Comparison of ENCODE assay signal across 8 mouse cellular contexts in the genomic region with DNA sequence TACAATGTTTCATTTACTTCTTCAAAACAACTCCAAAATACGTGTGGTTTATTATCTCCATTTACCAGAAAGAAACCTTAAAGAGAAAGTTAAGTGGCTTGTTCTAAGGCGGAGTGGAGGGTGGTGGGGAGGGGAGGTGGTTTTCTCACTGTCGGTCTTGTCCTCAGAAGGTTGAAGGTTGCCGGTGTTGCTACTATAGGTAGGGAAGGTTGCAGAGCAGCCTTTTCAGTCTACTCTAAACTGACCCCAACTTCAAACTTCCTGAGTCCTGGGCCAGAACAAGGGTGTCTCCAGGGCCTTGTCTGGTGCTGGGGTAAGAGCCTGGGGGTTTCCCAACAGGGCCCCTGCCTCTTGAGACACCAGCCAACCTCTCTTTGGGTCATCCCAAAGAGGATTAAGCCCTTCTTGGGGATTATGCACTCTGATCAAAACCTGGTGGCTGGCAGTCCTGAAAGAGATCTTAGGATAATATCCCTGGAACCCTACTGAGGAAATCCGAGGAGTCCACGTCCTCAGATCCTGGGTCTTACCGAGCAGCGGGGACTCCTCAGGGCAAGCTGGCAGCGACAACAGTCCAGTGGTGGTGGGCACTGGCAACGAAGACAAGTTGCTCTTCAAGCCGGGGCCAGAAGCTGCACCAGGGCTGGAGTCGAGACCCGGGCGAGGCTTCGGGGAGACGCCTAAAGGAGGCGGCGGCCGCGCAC. TPM values are rescaled to one million over a fixed set of nuclear protein-coding genes. Genes with fewer than 3 reads are reported as not detected.
DNase-seq lines count a peak whose midpoint lies in the region; ATAC-seq and TF ChIP-seq lines count a peak whose summit lies in the region.

No protein-coding gene starts in this region.

- peak overlapping the region; percentile 92 for H3K27ac ChIP-seq in heart, adult 2 months
- peak overlapping the region; percentile 88 for H3K27ac ChIP-seq in forebrain, embryonic 12.5 days
- peak overlapping the region; percentile 97 for H3K27ac ChIP-seq in kidney, embryonic 15.5 days

- H3K4me3 ChIP-seq in heart, adult 2 months, result peak overlapping the region; percentile 58
- H3K4me3 ChIP-seq in forebrain, embryonic 12.5 days (replicated peaks), result peak overlapping the region; percentile 72
- H3K4me3 ChIP-seq in kidney, embryonic 15.5 days (replicated peaks), result peak overlapping the region; percentile 84
- peak overlapping the region; percentile 78 for H3K4me3 ChIP-seq in myocyte

- no peak for TF ChIP-seq CTCF in heart, adult 2 months (IDR thresholded peaks at IDR 0.05)

- no peaks in the 10 kb centered on the region for H3K9me3 ChIP-seq in forebrain, embryonic 12.5 days
- no peaks in the 10 kb centered on the region for H3K9me3 ChIP-seq in kidney, embryonic 15.5 days (replicated peaks)

- peak overlapping the region; percentile 84 for H3K4me2 ChIP-seq in forebrain, embryonic 12.5 days
- peak overlapping the region; percentile 67 for H3K4me2 ChIP-seq in kidney, embryonic 15.5 days
- H3K4me2 ChIP-seq in myocyte (ENCODE audit: low read depth), result peak overlapping the region; percentile 94

- H3K9ac ChIP-seq in heart, adult 2 months (ENCODE audit: low read depth, low read length), result peak overlapping the region; percentile 99
- peak overlapping the region; percentile 88 for H3K9ac ChIP-seq in forebrain, embryonic 12.5 days
- peak overlapping the region; percentile 91 for H3K9ac ChIP-seq in kidney, embryonic 15.5 days

- H3K27me3 ChIP-seq in heart, adult 2 months (ENCODE audit: control insufficient read depth, insufficient read depth, low read length), result no peaks in the 10 kb centered on the region
- no peaks in the 10 kb centered on the region for H3K27me3 ChIP-seq in forebrain, embryonic 12.5 days
- no peaks in the 10 kb centered on the region for H3K27me3 ChIP-seq in kidney, embryonic 15.5 days
- no peaks in the 10 kb centered on the region for H3K27me3 ChIP-seq in myocyte (ENCODE audit: control insufficient read depth, insufficient read depth, insufficient read length)

- peaks cover 10% of the 10 kb centered on the region for H3K36me3 ChIP-seq in heart, adult 2 months (ENCODE audit: control insufficient read depth, insufficient read depth, low read length)
- no peaks in the 10 kb centered on the region for H3K36me3 ChIP-seq in forebrain, embryonic 12.5 days (replicated peaks)
- no peaks in the 10 kb centered on the region for H3K36me3 ChIP-seq in kidney, embryonic 15.5 days
- no peaks in the 10 kb centered on the region for H3K36me3 ChIP-seq in myocyte (ENCODE audit: control insufficient read depth, insufficient read depth)

- WGBS in heart, adult 2 months, result under 1% methylated on average over 20 of the region's 20 CpGs
- WGBS in forebrain, embryonic 12.5 days, result 1% methylated on average over 20 of the region's 20 CpGs
- WGBS in kidney, embryonic 15.5 days, result 1% methylated on average over 20 of the region's 20 CpGs

- H3K79me2 ChIP-seq in heart, adult 2 months (replicated peaks; ENCODE audit: control insufficient read depth, insufficient read depth, low read length), result peaks cover 4% of the 10 kb centered on the region; the same call in 1 of the 2 replicates
- H3K79me2 ChIP-seq in myocyte (ENCODE audit: control insufficient read depth, insufficient read depth), result peaks cover 54% of the 10 kb centered on the region

- peaks cover 15% of the 10 kb centered on the region for H3K4me1 ChIP-seq in heart, adult 2 months (ENCODE audit: control insufficient read depth, insufficient read depth, low read length)
- H3K4me1 ChIP-seq in forebrain, embryonic 12.5 days, result peaks cover 37% of the 10 kb centered on the region
- H3K4me1 ChIP-seq in kidney, embryonic 15.5 days, result peaks cover 36% of the 10 kb centered on the region

- TF ChIP-seq EP300 in heart, adult 2 months (IDR thresholded peaks at IDR 0.05; ENCODE audit: insufficient read depth, low read depth, low read length), result no peak

- TF ChIP-seq POLR2A in heart, adult 2 months (IDR thresholded peaks at IDR 0.05; ENCODE audit: insufficient read depth, low read depth, low read length), result no peak
- no peak for TF ChIP-seq POLR2A in myocyte (IDR thresholded peaks at IDR 0.05; ENCODE audit: insufficient read length, low read depth)

- peak in 1 of 2 experiments; percentile 62 for DNase-seq in heart, adult 2 months
- no peak for DNase-seq in heart, postnatal 25 days (ENCODE audit: low spot score)
- DNase-seq in ES-CJ7 (ENCODE audit: low read depth, low spot score), result peak; percentile 18
- no peak for DNase-seq in layer of hippocampus, adult 9-10 months (ENCODE audit: low spot score)
- no peak for DNase-seq in cerebellum, adult 8-10 months

- intact Hi-C loops in heart, adult 2 months (cut with DNase I), result loop anchor here (2.0 kb wide), 2 partner anchors 34 to 78 kb away; no protein-coding TSS in a partner anchor
- intact Hi-C loops in heart, postnatal 25 days (cut with DNase I), result loop anchor here (2.0 to 5.0 kb wide), 3 partner anchors 32 to 94 kb away; partner anchors contain the start of genes Bag1 and Chmp5

- no peak for ATAC-seq in forebrain, embryonic 12.5 days (ENCODE audit: low FRiP score)
- ATAC-seq in kidney, embryonic 15.5 days (replicated peaks; ENCODE audit: low FRiP score), result no peak

- H3ac ChIP-seq in myocyte (ENCODE audit: control insufficient read depth, insufficient read length), result peak overlapping the region; percentile 85

TF ChIP-seq in myocyte, 11 proteins besides CTCF, POLR2A, EP300 and RAD21:
- TF ChIP-seq CEBPB (IDR thresholded peaks at IDR 0.05; ENCODE audit: insufficient read depth, poor library complexity, severe bottlenecking), result no peak
- no peak for TF ChIP-seq MYOD1 (IDR thresholded peaks at IDR 0.05; ENCODE audit: control insufficient read depth in 1 of 3, insufficient read length in 2 of 3, low read depth in 2 of 3)
- TF ChIP-seq USF1 (IDR thresholded peaks at IDR 0.05; ENCODE audit: low read depth), result no peak
- TF ChIP-seq MAX (IDR thresholded peaks at IDR 0.05; ENCODE audit: low read depth), result no peak
- no peak for TF ChIP-seq TCF12 (IDR thresholded peaks at IDR 0.05; ENCODE audit: insufficient read depth, poor library complexity, severe bottlenecking)
- TF ChIP-seq E2F4 (IDR thresholded peaks at IDR 0.05; ENCODE audit: insufficient read depth), result no peak
- no peak for TF ChIP-seq REST (IDR thresholded peaks at IDR 0.05; ENCODE audit: insufficient read depth, insufficient read length)
- no peak for TF ChIP-seq TCF3 (IDR thresholded peaks at IDR 0.05; ENCODE audit: insufficient read length, low read depth)
- TF ChIP-seq SRF (IDR thresholded peaks at IDR 0.05; ENCODE audit: control insufficient read depth, insufficient read length, low read depth), result no peak
- TF ChIP-seq POLR2AphosphoS2 (IDR thresholded peaks at IDR 0.05; ENCODE audit: insufficient read length, low read depth), result no peak
- no peak for TF ChIP-seq MYOG (IDR thresholded peaks at IDR 0.05; ENCODE audit: control insufficient read depth in 1 of 3, insufficient read depth in 1 of 3, insufficient read length in 2 of 3, low read depth in 2 of 3)
TF ChIP-seq in myocyte: peak in this region for 0.

RNA-seq across cellular contexts. Expression of gene B4galt1, which starts 0.8 kb away (rescaled TPM):
- 10 to 100 TPM; 68.7 to 69.7 TPM for total RNA-seq in heart, adult 2 months (2021)
- 42.6 and 57.4 TPM in 2 replicates for polyA plus RNA-seq in heart, adult 2 months (2012; rRNA removed)
- 10 to 100 TPM; 58.2 to 70.4 TPM for total RNA-seq in heart, postnatal 25 days (2021)
- polyA plus RNA-seq in forebrain, embryonic 12.5 days (2016; fragmentation: Nextera tagmentation; extraction: Ambion mirVana), result 12.8 and 14.0 TPM in 2 replicates
- 46.3 and 46.4 TPM in 2 replicates for polyA plus RNA-seq in kidney, embryonic 15.5 days (2015; fragmentation: Nextera tagmentation; extraction: Ambion mirVana)
- polyA plus RNA-seq in myocyte (2012; fragmentation: generic; extraction: Trizol), result 37.7 TPM
